Mouse (Mus musculus): Measurements from ENCODE around the gene Tm6sf1.
A peak's percentile ranks its signal among the peaks of the same experiment; 100 is the strongest.

Tm6sf1 gene

DNA sequence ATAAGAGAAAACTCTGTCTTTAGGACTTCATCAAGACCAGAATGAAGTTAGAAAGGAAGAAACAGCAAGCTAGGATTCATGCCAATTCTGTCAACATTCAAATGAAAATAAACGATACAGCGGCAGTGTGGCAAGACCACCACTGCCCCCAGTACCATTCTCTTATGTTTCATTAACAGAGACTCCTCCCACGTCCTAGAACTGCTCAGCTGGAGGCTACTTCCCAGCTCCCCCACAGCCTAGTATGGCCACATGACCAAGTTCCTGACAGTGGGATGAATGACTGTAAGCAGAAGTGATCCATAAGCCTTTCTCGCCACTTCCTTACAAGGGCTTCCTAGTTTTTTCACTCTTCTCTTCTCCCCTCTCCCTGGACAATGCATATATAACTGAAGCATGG, 45.3 kb downstream of the Tm6sf1 start:
- no peak for DNase-seq

DNA sequence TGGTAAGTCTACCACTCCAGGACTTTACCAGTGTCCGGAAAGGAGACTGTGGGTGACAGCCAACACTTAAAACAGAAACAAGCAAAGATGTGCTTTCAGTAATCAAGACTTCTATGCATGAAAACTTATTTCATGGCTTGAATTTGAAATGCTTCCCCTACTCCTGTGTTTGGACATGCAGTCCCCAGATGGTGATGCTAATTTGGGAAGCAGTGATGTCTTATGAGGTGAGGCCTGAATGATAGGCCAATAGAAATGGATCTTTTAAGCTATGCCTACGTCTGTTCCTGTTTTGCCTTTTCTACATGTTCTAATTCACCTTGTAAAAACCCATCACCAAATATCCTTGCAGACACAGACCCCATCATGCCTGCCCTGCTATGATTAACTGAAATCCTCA, 46.1 kb downstream of the Tm6sf1 start:
- no peak for DNase-seq

GRCm38 (mm10) chr7:81918316-81918715, 59.5 kb downstream of the Tm6sf1 start:
- no peak for DNase-seq

DNA sequence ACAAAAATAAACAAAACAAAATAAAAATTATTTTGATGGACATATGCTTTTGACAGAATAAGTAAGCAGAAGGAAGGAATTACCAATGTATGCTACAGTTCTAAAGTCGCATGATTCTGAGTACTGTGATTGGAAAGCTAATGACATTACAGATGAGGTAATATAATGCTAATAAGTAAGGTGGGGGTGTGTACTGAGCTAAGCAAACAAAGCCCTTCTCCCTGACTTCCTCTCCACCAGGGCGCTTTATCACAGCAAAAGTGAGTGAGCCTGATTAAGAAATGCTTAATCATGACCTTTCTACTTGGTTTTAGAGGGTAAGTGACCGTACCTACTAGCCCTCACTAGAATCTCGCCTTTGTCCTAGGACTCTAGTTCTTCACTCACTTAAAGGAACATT, 61.5 kb downstream of the Tm6sf1 start:
- no peak for DNase-seq

GRCm38 (mm10) chr7:81921379-81921952, 62.7 kb downstream of the Tm6sf1 start:
- DNase-seq = no peak

- no peak for DNase-seq
These were observed 70.2 kb downstream of the Tm6sf1 start for GRCm38 (mm10) chr7:81928998-81929397.

DNA sequence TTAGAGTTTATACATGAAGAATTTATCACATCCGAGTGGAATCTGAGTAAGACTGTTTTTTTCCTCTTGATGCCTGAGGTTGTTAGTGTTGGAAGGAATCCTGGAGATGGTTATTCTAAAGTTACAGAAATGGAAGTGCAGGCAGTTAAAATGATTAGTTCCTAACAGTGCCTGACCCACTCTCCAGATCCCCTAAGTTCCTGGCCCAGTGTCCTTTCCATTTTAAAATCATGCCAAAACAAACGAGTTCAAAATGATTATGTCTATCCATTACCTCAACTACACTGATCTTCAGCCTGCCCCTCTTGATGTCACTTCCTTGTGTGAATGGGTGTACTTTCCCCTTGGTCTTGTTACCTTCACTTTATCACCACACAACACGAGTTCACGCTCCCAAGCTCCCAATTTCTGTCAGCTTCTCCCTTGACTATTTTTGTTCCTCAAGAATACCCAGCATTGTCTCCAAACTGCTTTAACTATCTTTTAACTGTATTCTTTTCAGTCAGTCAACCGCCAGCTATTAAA, 73.8 kb downstream of the Tm6sf1 start:
- no peak for DNase-seq

DNA sequence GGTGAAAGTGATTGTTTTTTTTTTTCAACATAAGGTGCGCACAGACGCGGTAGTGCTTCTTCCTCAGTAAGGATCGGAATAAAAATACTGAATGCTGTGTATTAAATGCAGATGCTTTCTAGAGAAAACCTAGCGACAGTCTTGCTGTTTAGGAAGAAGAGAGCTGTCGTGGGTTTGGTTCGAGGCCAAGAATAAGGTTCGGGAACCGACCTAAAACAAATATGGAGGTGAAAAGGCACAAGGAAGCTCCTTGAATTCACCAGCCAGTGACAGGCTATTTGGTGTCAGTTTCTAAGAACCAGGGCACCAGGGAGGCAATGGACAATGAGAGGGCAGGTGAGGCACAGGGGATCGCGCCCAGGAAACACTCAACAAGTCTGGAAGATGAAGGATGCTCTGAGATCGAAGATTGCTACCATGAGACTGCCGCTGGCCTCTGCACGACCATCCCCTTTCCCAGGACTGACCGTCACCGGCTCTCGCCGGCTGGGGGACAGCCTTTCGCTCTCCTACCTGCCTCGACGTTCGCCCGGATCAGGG, 74.3 kb downstream of the Tm6sf1 start:
- no peak for DNase-seq

GRCm38 (mm10) chr7:81933601-81934266, 74.9 kb downstream of the Tm6sf1 start:
- DNase-seq = peak; percentile 34 to 35

Data from thymus, adult 18-20 months (tissue).